Comparison of ENCODE assay signal across 8 mouse cellular contexts in the genomic region with DNA sequence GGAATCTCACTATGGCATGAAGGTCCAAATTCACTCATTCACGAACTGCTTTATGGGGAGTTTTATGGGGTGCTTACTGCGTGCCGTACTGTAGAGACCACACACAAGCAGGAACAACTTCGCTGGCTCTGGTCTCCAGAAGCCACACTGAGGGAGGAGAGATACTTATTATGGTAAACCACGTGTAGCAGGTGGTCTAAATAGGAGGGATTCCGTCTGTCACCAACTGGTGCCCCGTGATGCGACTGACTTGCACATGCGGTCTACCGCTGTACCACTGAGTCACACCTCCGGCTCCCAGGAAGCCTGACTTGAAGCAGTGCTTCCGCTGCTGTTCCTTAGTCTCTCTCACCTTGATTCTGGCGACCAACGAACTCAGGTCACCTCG. TPM values are rescaled to one million over a fixed set of nuclear protein-coding genes. Genes with fewer than 3 reads are reported as not detected.
DNase-seq lines count a peak whose midpoint lies in the region; ATAC-seq and TF ChIP-seq lines count a peak whose summit lies in the region.

No protein-coding gene starts in this region.

- H3K27ac ChIP-seq in kidney, embryonic 14.5 days (ENCODE audit: low read depth, low read length) = peak overlapping the region; percentile 42; the same call in 1 of the 2 replicates
- H3K27ac ChIP-seq in forebrain, embryonic 15.5 days (replicated peaks) = peak overlapping the region; percentile 97
- peak overlapping the region; percentile 91; the same call in 1 of the 2 replicates for H3K27ac ChIP-seq in limb, embryonic 11.5 days (replicated peaks; ENCODE audit: low read depth, low read length)
- peak overlapping the region; percentile 98 for H3K27ac ChIP-seq in midbrain, embryonic 14.5 days (replicated peaks; ENCODE audit: low read depth, low read length)
- H3K27ac ChIP-seq in thymus, adult 2 months (ENCODE audit: control insufficient read depth, insufficient read depth, low read length) = no peak overlapping the region

- no peaks in the 10 kb centered on the region for H3K27me3 ChIP-seq in kidney, embryonic 14.5 days (ENCODE audit: control insufficient read depth, insufficient read depth, low read length)
- no peaks in the 10 kb centered on the region for H3K27me3 ChIP-seq in forebrain, embryonic 15.5 days
- no peaks in the 10 kb centered on the region for H3K27me3 ChIP-seq in limb, embryonic 11.5 days (ENCODE audit: control insufficient read depth, insufficient read depth, low read length)
- H3K27me3 ChIP-seq in midbrain, embryonic 14.5 days (ENCODE audit: control insufficient read depth, insufficient read depth, low read length) = no peaks in the 10 kb centered on the region
- H3K27me3 ChIP-seq in thymus, adult 2 months (ENCODE audit: control insufficient read depth, insufficient read depth, low read length) = peaks cover 6% of the 10 kb centered on the region; the same call in 1 of the 2 replicates

- 3% methylated on average over 15 of the region's 15 CpGs for WGBS in kidney, embryonic 14.5 days
- WGBS in forebrain, embryonic 15.5 days = 1% methylated on average over 15 of the region's 15 CpGs
- 2% methylated on average over 15 of the region's 15 CpGs for WGBS in limb, embryonic 11.5 days
- WGBS in midbrain, embryonic 14.5 days = 2% methylated on average over 15 of the region's 15 CpGs
- 0% methylated on average over 15 of the region's 15 CpGs for WGBS in thymus, adult 2 months

- peaks cover 24% of the 10 kb centered on the region for H3K4me1 ChIP-seq in kidney, embryonic 14.5 days (ENCODE audit: control insufficient read depth, insufficient read depth, low read length)
- H3K4me1 ChIP-seq in forebrain, embryonic 15.5 days = peaks cover 22% of the 10 kb centered on the region
- H3K4me1 ChIP-seq in limb, embryonic 11.5 days (ENCODE audit: control insufficient read depth, insufficient read depth, low read length) = 0 out of 2 replicates have a peak, but pooled peaks cover 7% of the 10 kb centered on the region
- H3K4me1 ChIP-seq in midbrain, embryonic 14.5 days (ENCODE audit: control insufficient read depth, insufficient read depth, low read length) = peaks cover 12% of the 10 kb centered on the region; the same call in 1 of the 2 replicates
- H3K4me1 ChIP-seq in thymus, adult 2 months (replicated peaks; ENCODE audit: control insufficient read depth, insufficient read depth, low read length) = peaks cover 12% of the 10 kb centered on the region

- DNase-seq in kidney, adult 9 months = no peak
- peak; percentile 67 for DNase-seq in ZHBTc4 (ENCODE audit: low read depth, low spot score)
- no peak for DNase-seq in limb, embryonic 11.5 days (ENCODE audit: low spot score)
- DNase-seq in midbrain, embryonic 14.5 days = no peak
- DNase-seq in thymus, adult 2 months = peak; percentile 30
- no peak for DNase-seq in ovary, adult 18-20 months (ENCODE audit: low spot score)

- peak overlapping the region; percentile 81 for H3K4me3 ChIP-seq in kidney, embryonic 14.5 days (ENCODE audit: low read length)
- H3K4me3 ChIP-seq in forebrain, embryonic 15.5 days = peak overlapping the region; percentile 96
- H3K4me3 ChIP-seq in limb, embryonic 11.5 days (ENCODE audit: low read depth, low read length) = peak overlapping the region; percentile 77
- peak overlapping the region; percentile 75 for H3K4me3 ChIP-seq in midbrain, embryonic 14.5 days (replicated peaks; ENCODE audit: low read depth, low read length)
- peak overlapping the region; percentile 64 for H3K4me3 ChIP-seq in thymus, adult 2 months (ENCODE audit: control insufficient read depth, insufficient read depth, low read length)

- H3K9me3 ChIP-seq in kidney, embryonic 14.5 days (ENCODE audit: control insufficient read depth, low read length) = no peaks in the 10 kb centered on the region
- H3K9me3 ChIP-seq in forebrain, embryonic 15.5 days = no peaks in the 10 kb centered on the region
- H3K9me3 ChIP-seq in limb, embryonic 11.5 days (ENCODE audit: control insufficient read depth, low read length) = no peaks in the 10 kb centered on the region
- H3K9me3 ChIP-seq in midbrain, embryonic 14.5 days (ENCODE audit: control insufficient read depth, low read length) = no peaks in the 10 kb centered on the region

- peak overlapping the region; percentile 83 for H3K4me2 ChIP-seq in kidney, embryonic 14.5 days (replicated peaks; ENCODE audit: low read depth, low read length)
- H3K4me2 ChIP-seq in forebrain, embryonic 15.5 days (replicated peaks) = peak overlapping the region; percentile 93
- H3K4me2 ChIP-seq in limb, embryonic 11.5 days (ENCODE audit: low read depth, severe bottlenecking) = peak overlapping the region; percentile 93
- peak overlapping the region; percentile 87 for H3K4me2 ChIP-seq in midbrain, embryonic 14.5 days (ENCODE audit: low read length)

- ATAC-seq in kidney, embryonic 14.5 days (ENCODE audit: low FRiP score, low TSS enrichment) = peak; percentile 11
- ATAC-seq in forebrain, embryonic 15.5 days (replicated peaks) = peak; percentile 36
- 0 out of 2 replicates have a peak, but pooled peaks have one; percentile 31 for ATAC-seq in limb, embryonic 11.5 days (ENCODE audit: insufficient number of reproducible peaks, low FRiP score, low TSS enrichment, low read depth)
- peak; percentile 11; the same call in 1 of the 2 replicates for ATAC-seq in midbrain, embryonic 14.5 days (ENCODE audit: low FRiP score, low TSS enrichment)

- H3K9ac ChIP-seq in kidney, embryonic 14.5 days (ENCODE audit: low read depth, low read length) = peak overlapping the region; percentile 81
- H3K9ac ChIP-seq in forebrain, embryonic 15.5 days (replicated peaks) = peak overlapping the region; percentile 85
- peak overlapping the region; percentile 30; the same call in 1 of the 2 replicates for H3K9ac ChIP-seq in limb, embryonic 11.5 days (ENCODE audit: low read length)
- H3K9ac ChIP-seq in midbrain, embryonic 14.5 days (replicated peaks; ENCODE audit: low read length) = peak overlapping the region; percentile 88; the same call in 1 of the 2 replicates

- TF ChIP-seq POLR2A in thymus, adult 2 months (IDR thresholded peaks at IDR 0.05; ENCODE audit: control insufficient read depth, extremely low read depth, insufficient read depth, low read length, poor library complexity) = no peak

- no peaks in the 10 kb centered on the region for H3K36me3 ChIP-seq in kidney, embryonic 14.5 days (ENCODE audit: control insufficient read depth, insufficient read depth, low read length)
- no peaks in the 10 kb centered on the region for H3K36me3 ChIP-seq in forebrain, embryonic 15.5 days
- H3K36me3 ChIP-seq in limb, embryonic 11.5 days (ENCODE audit: control insufficient read depth, insufficient read depth, low read length) = no peaks in the 10 kb centered on the region
- no peaks in the 10 kb centered on the region for H3K36me3 ChIP-seq in midbrain, embryonic 14.5 days (ENCODE audit: control insufficient read depth, insufficient read depth, low read length)
- H3K36me3 ChIP-seq in thymus, adult 2 months (ENCODE audit: control insufficient read depth, insufficient read depth, low read length) = no peaks in the 10 kb centered on the region

- no peak for TF ChIP-seq CTCF in thymus, adult 2 months (IDR thresholded peaks at IDR 0.05; ENCODE audit: borderline replicate concordance, control insufficient read depth, extremely low read depth, insufficient read depth, low read length, poor library complexity)

RNA-seq across cellular contexts. Expression of a gene that starts 1.0 kb away (rescaled TPM):
- 8.7 and 18.2 TPM in 2 replicates for polyA plus RNA-seq in kidney, embryonic 14.5 days (2014; fragmentation: Nextera tagmentation; extraction: Ambion mirVana)
- polyA plus RNA-seq in forebrain, embryonic 15.5 days (2015; fragmentation: Nextera tagmentation; extraction: Ambion mirVana) = 7.5 and 11.4 TPM in 2 replicates
- 14.2 and 16.5 TPM in 2 replicates for polyA plus RNA-seq in limb, embryonic 11.5 days (2014; fragmentation: Nextera tagmentation; extraction: Ambion mirVana)
- 10.2 and 14.2 TPM in 2 replicates for polyA plus RNA-seq in midbrain, embryonic 14.5 days (2014; fragmentation: Nextera tagmentation; extraction: Ambion mirVana)
- polyA plus RNA-seq in thymus, adult 2 months (2012; rRNA removed) = 6.3 and 6.4 TPM in 2 replicates

Comparison
In these comparisons a context has a peak if more than half of its experiments do, and no peak if none do; other contexts are left out.
1. H3K9ac ChIP-seq: peak in every context shown above with its lines; median percentile 88 in midbrain, embryonic 14.5 days; 85 in forebrain, embryonic 15.5 days; 81 in kidney, embryonic 14.5 days; 30 in limb, embryonic 11.5 days.
2. DNase-seq: peak in ZHBTc4 (single experiment) and thymus, adult 2 months (single experiment); none in kidney, adult 9 months (single experiment), limb, embryonic 11.5 days (single experiment), midbrain, embryonic 14.5 days (single experiment) and ovary, adult 18-20 months (single experiment).
3. Peak in every context shown above with its lines, with median percentiles within 50 percentile points of each other: ATAC-seq, H3K4me2 ChIP-seq and H3K4me3 ChIP-seq.